Mouse (Mus musculus) urinary bladder, adult 2 months (tissue): ENCODE data around the gene Mlxipl. TPM values are rescaled to one million over a fixed set of nuclear protein-coding genes. Genes with fewer than 3 reads are reported as not detected.
A peak's percentile ranks its signal among the peaks of the same experiment; 100 is the strongest.

Source experiments
- DNase-seq: peaks from one replicate; pipeline ENCODE4 v3.0.0; 2022; ENCODE audit warnings: low spot score
- polyA plus RNA-seq: library from polyadenylated mRNA; depleted of rRNA; stranded (reverse); fragments of >200 nt; gene quantifications from 2 replicates; pipeline ENCODE4 v1.2.3, GENCODE M21; 2012; rRNA removed

Gene Mlxipl
- polyA plus RNA-seq, 1 experiment: 1.9 TPM

DNA sequence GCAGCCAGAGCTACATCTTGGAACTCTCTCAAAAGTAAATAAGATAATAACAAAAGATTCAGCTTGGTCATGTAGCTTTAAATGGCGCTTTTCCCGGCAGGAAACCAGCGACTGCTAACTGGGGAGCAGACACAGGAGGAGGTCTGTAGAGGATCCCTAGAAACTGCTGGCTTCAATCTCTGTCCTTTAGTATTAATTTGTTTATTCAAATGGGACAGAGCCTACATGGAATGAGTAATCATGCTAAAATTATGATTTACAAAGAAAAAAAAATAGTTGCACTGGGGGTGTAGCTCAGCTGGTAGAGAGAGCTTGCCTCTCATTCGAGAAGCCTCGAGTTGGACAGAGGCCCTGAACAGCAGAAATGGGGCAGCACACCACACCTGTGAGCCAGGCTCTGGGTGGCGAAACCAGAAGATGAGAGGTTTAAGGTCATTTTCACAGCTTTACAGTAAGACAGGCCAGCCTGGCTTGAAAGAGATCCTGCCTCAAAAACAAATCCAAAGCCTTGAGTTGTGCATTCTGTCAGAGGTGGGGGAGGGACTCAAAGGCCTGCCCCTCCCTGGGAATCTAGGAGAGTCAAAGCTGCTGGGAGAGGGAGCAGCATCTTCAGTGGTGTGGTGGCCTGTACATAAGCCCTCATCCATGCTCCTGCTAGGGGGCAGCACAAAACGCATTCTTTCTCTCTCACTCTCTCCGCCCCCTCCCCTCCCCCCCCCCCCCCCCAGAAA is 93.6 kb downstream of the Mlxipl start:
- DNase-seq: no peak

DNA sequence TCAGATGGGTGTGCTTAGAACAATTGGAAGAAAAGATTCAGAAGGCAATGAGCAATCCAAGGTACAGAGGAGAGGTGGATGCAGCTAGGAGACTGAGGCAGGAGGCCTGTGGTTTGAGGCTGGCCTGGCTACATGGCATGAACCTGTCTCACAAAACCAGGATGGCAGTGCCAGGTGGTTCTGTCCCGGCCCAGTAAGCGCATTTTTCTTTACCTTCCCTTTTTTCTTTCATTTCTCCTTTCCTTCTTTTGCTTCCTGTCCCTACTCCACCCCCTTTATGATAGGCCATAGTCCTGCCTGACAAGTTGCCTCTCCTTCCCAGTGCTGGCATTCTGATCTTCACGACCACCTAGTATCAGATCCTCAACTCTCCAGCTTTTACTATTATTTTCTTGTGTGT is 95.3 kb downstream of the Mlxipl start:
- DNase-seq: no peak

GRCm38 (mm10) chr5:135185596-135185995 is 95.9 kb downstream of the Mlxipl start:
- no peak for DNase-seq

DNA sequence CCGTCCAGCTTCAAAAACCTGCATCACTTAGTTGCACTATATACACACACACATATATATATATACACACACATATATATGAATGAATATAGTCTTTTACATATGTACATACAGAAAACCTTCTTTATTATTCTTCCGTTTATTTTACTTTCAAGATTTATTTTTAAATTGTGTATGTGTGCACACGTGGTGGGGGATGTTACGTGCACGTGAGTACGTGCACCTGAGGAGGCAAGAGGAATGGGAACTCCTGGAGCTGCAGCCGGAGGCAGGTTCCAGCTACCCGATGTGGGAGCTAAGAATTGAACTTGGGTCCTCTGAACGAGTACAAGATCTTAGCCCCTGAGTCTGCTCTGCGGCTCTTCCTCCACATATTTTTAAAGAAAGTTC is 96.5 kb downstream of the Mlxipl start:
- DNase-seq: no peak

GRCm38 (mm10) chr5:135186621-135187348 is 97.1 kb downstream of the Mlxipl start, which contains the start of gene Baz1b:
Gene Baz1b, plus strand, starts transcription at chr5:135187264.
- DNase-seq: peak; percentile 92

GRCm38 (mm10) chr5:135187349-135188213 is 97.9 kb downstream of the Mlxipl start:
- DNase-seq: peak; percentile 57

Other genes with a start within 250 kb of the Mlxipl start
- not detected in 2 replicates for gene Tmem270, start 183.2 kb upstream of the Mlxipl start, polyA plus RNA-seq
- gene Cldn13, start 174.4 kb upstream of the Mlxipl start, polyA plus RNA-seq: not detected in 2 replicates
- gene Mettl27, start 157.5 kb upstream of the Mlxipl start, polyA plus RNA-seq: 84.7 and 103 TPM in 2 replicates
- gene Cldn4, start 143.0 kb upstream of the Mlxipl start, polyA plus RNA-seq: 295 and 393 TPM in 2 replicates
- 0.15 and 0.17 TPM in 2 replicates for gene Cldn3, start 103.7 kb upstream of the Mlxipl start, polyA plus RNA-seq
- 50.0 and 69.5 TPM in 2 replicates for gene Abhd11, start 80.7 kb upstream of the Mlxipl start, polyA plus RNA-seq
- gene Stx1a, start 66.4 kb upstream of the Mlxipl start, polyA plus RNA-seq: 9.6 and 11.5 TPM in 2 replicates
- gene Dnajc30, start 25.7 kb upstream of the Mlxipl start, polyA plus RNA-seq: 25.3 and 28.1 TPM in 2 replicates
- 51.2 and 54.6 TPM in 2 replicates for gene Bud23, start 24.9 kb upstream of the Mlxipl start, polyA plus RNA-seq
- gene Vps37d, start 11.6 kb upstream of the Mlxipl start, polyA plus RNA-seq: 4.0 and 4.4 TPM in 2 replicates
- 7.2 and 9.7 TPM in 2 replicates for gene Tbl2, start 59.8 kb downstream of the Mlxipl start, polyA plus RNA-seq
- 33.4 and 43.0 TPM in 2 replicates for gene Bcl7b, start 78.4 kb downstream of the Mlxipl start, polyA plus RNA-seq
- 33.2 and 41.7 TPM in 2 replicates for gene Baz1b, start 97.4 kb downstream of the Mlxipl start, polyA plus RNA-seq
- 0.07 and 0.11 TPM in 2 replicates for gene Fzd9, start 161.3 kb downstream of the Mlxipl start, polyA plus RNA-seq